Mouse (Mus musculus) midbrain, embryonic 14.5 days (tissue): ENCODE measurements around the gene Pin4. TPM values are rescaled to one million over a fixed set of nuclear protein-coding genes. Genes with fewer than 3 reads are reported as not detected.

ENCODE experiments used
- ATAC-seq: fragments of 200-750 bp; cut with Nextera tagmentation; 2 replicates; pipeline ENCODE4 v1.8.0; 2017; ENCODE audit warnings: moderate number of reproducible peaks, moderate library complexity; ENCODE audit not compliant: low FRiP score, low TSS enrichment
- DNase-seq: peaks from one replicate; pipeline ENCODE4 v3.0.0-alpha.2; 2015
- H3K27ac ChIP-seq: fragments of 300-500 bp; sonication (generic); replicated peaks from 2 replicates; pipeline ENCODE4 v1.5.1; 2014; ENCODE audit warnings: mild to moderate bottlenecking, low read depth, low read length, moderate library complexity
- H3K27me3 ChIP-seq: fragments of 300-500 bp; sonication (generic); 2 replicates; pipeline ENCODE4 v1.6.1; 2014; ENCODE audit warnings: low read length, control low read depth, mixed read lengths; ENCODE audit not compliant: control insufficient read depth, insufficient read depth
- H3K36me3 ChIP-seq: fragments of 300-500 bp; sonication (generic); 2 replicates; pipeline ENCODE4 v1.6.1; 2014; ENCODE audit warnings: low read length, control low read depth; ENCODE audit not compliant: control insufficient read depth, insufficient read depth
- H3K4me1 ChIP-seq: fragments of 300-500 bp; sonication (generic); 2 replicates; pipeline ENCODE4 v1.6.1; 2014; ENCODE audit warnings: mild to moderate bottlenecking, antibody characterized with exemption, low read length, control low read depth; ENCODE audit not compliant: control insufficient read depth, insufficient read depth
- H3K4me2 ChIP-seq: fragments of 300-500 bp; sonication (generic); 2 replicates; pipeline ENCODE4 v1.6.1; 2014; ENCODE audit warnings: mild to moderate bottlenecking, low read length, moderate library complexity
- H3K4me3 ChIP-seq: fragments of 300-500 bp; sonication (generic); replicated peaks from 2 replicates; pipeline ENCODE4 v1.5.1; 2014; ENCODE audit warnings: low read depth, low read length
- H3K9ac ChIP-seq: fragments of 300-500 bp; sonication (generic); replicated peaks from 2 replicates; pipeline ENCODE4 v1.6.1; 2014; ENCODE audit warnings: mild to moderate bottlenecking, low read length, moderate library complexity
- H3K9me3 ChIP-seq: fragments of 300-500 bp; sonication (generic); 2 replicates; pipeline ENCODE4 v1.6.1; 2016; ENCODE audit warnings: low read length, control low read depth, mixed read lengths; ENCODE audit not compliant: control insufficient read depth
- WGBS: fragments of 180-500 bp; shearing (Covaris S2); extraction: QIAGEN DNeasy Blood & Tissue Kit; methylation state at CpG from one replicate; pipeline ENCODE4 v1.1.7; 2014; 5-methylcytosine and 5-hydroxymethylcytosine counted together
- polyA plus RNA-seq: library from polyadenylated mRNA; unstranded; fragments of >200 nt; fragmentation: Nextera tagmentation; extraction: Ambion mirVana; gene quantifications from 2 replicates; pipeline ENCODE4 v1.2.1, GENCODE M21; 2014

Gene Pin4
- polyA plus RNA-seq, 1 experiment from 2014 or later, result 60.6 TPM

- ATAC-seq, result no peak
These were observed 3.6 kb upstream of the Pin4 start for GRCm38 (mm10) chrX:102115676-102116075.

GRCm38 (mm10) chrX:102121321-102121720 lies 2.1 kb downstream of the Pin4 start:
- Histone ChIP-seq H3K9me3 (no peaks in the 10 kb centered on the region), H3K27me3 (no peaks in the 10 kb centered on the region), H3K4me3 (no peak overlapping the region), H3K27ac (no peak overlapping the region), H3K4me2 (no peak overlapping the region), H3K9ac (no peak overlapping the region), H3K4me1 (no peaks in the 10 kb centered on the region; the same call in 1 of the 2 replicates), H3K36me3 (peaks cover 8% of the 10 kb centered on the region; the same call in 1 of the 2 replicates)
- no peak for DNase-seq
- no peak for ATAC-seq
- WGBS, result 84% methylated on average over 2 of the region's 2 CpGs

More at GRCm38 (mm10) chrX:102115676-102116075, 3.6 kb upstream of the Pin4 start:
- Histone ChIP-seq H3K36me3 (no peaks in the 10 kb centered on the region), H3K27me3 (no peaks in the 10 kb centered on the region; the same call in 1 of the 2 replicates), H3K9ac (no peak overlapping the region), H3K27ac (peak overlapping the region; percentile 81), H3K9me3 (no peaks in the 10 kb centered on the region), H3K4me1 (no peaks in the 10 kb centered on the region; the same call in 1 of the 2 replicates), H3K4me2 (no peak overlapping the region), H3K4me3 (no peak overlapping the region)
- DNase-seq, result peak; percentile 39
- WGBS, result 36% methylated on average over 4 of the region's 4 CpGs

DNA sequence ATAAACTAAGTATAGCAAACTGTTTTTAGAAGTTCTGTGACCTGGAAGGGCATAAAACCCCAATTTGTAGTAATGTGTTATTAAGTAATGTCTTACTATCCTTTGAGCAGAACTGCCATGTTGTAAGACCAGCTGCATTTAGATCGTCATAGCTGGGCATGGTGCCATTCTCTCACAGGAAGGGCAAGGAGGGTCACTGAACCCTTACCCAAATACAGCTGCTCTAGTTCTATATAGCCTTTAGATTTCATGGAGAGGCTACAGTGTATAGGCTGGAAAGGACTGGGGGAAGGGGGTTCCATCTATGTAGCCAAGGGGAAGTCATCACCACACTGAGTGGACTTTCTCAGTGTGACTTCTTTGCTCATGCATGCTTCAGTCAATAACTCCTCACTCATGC lies 21.9 kb downstream of the Pin4 start:
- no peak for DNase-seq
- no peak for ATAC-seq
- Histone ChIP-seq H3K9me3 (no peaks in the 10 kb centered on the region), H3K4me2 (no peak overlapping the region), H3K9ac (no peak overlapping the region), H3K27me3 (no peaks in the 10 kb centered on the region), H3K36me3 (no peaks in the 10 kb centered on the region), H3K4me3 (no peak overlapping the region), H3K27ac (no peak overlapping the region), H3K4me1 (no peaks in the 10 kb centered on the region)
- 92% methylated on average over 1 of the region's 1 CpGs for WGBS

DNA sequence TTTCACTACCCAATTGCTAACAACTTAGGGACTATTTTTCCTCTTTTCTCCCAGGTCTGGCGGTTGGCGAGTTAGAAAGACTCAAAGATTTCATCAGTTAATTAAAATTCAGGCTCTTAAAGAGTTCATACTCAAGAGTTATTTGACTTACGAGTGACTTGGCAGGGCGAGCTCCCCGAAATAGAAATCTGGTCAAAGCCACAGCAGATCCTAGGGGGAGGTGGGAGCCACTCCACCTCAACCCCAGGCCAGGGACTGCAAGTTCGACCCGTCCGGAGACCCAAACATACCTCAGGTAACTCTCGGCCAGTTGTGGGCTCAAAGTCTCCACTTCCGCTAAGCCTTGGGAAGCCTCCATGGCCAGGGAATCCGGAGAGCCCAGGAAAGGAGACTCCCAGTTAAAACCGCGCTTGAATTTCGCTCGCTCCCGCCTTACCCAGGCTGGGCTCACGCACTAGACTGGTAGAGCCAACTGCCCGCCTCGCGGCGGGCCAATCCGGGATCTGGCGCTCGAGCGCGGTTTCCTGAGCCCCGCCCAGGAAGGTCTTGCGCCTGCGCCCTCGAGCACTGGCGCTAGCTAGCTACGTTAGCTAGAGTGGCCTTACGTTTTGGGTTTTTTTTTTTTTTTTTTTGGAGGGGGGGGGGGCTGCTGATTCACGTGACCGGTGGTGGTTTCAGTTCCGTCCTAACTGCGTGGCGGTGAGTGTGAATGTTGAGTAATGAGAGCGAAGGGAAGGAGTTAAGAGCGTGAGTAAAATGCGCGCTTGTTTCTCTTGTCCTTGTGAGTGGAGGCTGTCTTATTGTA lies 37.6 kb downstream of the Pin4 start, which contains the start of gene Ercc6l:
Ercc6l (minus strand) TSS at position 474 of the 805 bp plus-strand sequence.
- peak within 1 kb of the TSS; percentile 57 for H3K4me2 ChIP-seq
- peak within 1 kb of the TSS; percentile 71 for H3K27ac ChIP-seq
- 17% methylated on average over 42 of the region's 42 CpGs for whole genome bisulfite sequencing
- H3K27me3 ChIP-seq, result no peaks in the 10 kb centered on the region
- H3K36me3 ChIP-seq, result no peaks in the 10 kb centered on the region
- no peaks in the 10 kb centered on the region for H3K9me3 ChIP-seq
- DNase-seq (peak; percentile 96), ATAC-seq (peak; percentile 99)
- peak within 1 kb of the TSS; percentile 40 for H3K4me3 ChIP-seq
- no peaks in the 10 kb centered on the region for H3K4me1 ChIP-seq
- peak within 1 kb of the TSS; percentile 43; the same call in 1 of the 2 replicates for H3K9ac ChIP-seq

DNA sequence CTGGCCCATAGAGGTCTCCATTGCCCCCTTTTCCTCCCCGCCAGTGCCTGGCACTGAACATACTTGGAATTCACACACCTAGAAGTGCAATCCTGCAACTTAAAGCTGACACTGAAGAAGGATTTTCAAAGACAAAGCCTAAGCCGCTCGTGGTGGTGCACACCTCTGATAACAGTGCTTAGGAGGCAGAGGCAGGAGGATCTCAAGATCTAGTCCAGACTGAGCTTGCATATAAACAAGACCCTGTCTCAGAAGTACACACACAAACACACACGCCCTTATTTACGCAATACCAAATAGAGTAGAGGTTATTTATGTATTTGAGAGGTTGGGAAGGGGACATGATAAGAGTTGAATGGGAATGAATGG lies 38.2 kb downstream of the Pin4 start:
- H3K27me3 ChIP-seq, result no peaks in the 10 kb centered on the region
- no peak overlapping the region; the same call in 1 of the 2 replicates for H3K9ac ChIP-seq
- DNase-seq, result no peak
- H3K27ac ChIP-seq, result peak overlapping the region; percentile 71
- peak overlapping the region; percentile 40 for H3K4me3 ChIP-seq
- H3K4me1 ChIP-seq, result no peaks in the 10 kb centered on the region
- no peak for ATAC-seq
- H3K9me3 ChIP-seq, result no peaks in the 10 kb centered on the region
- 55% methylated on average over 5 of the region's 5 CpGs for WGBS
- H3K4me2 ChIP-seq, result peak overlapping the region; percentile 47
- H3K36me3 ChIP-seq, result no peaks in the 10 kb centered on the region

GRCm38 (mm10) chrX:102159778-102160177 lies 40.5 kb downstream of the Pin4 start:
- Histone ChIP-seq H3K9ac (no peak overlapping the region), H3K36me3 (no peaks in the 10 kb centered on the region), H3K27me3 (no peaks in the 10 kb centered on the region), H3K4me1 (no peaks in the 10 kb centered on the region), H3K4me2 (no peak overlapping the region), H3K9me3 (no peaks in the 10 kb centered on the region), H3K27ac (no peak overlapping the region), H3K4me3 (no peak overlapping the region)
- ATAC-seq (no peak), DNase-seq (peak; percentile 4)
- WGBS, result 32% methylated on average over 2 of the region's 2 CpGs

GRCm38 (mm10) chrX:102160528-102160927 lies 41.3 kb downstream of the Pin4 start:
- ATAC-seq (no peak), DNase-seq (no peak)
- WGBS, result 78% methylated on average over 2 of the region's 2 CpGs
- Histone ChIP-seq H3K9ac (no peak overlapping the region), H3K4me3 (no peak overlapping the region), H3K27ac (no peak overlapping the region), H3K36me3 (no peaks in the 10 kb centered on the region), H3K4me2 (no peak overlapping the region), H3K27me3 (no peaks in the 10 kb centered on the region), H3K9me3 (no peaks in the 10 kb centered on the region), H3K4me1 (no peaks in the 10 kb centered on the region)

DNA sequence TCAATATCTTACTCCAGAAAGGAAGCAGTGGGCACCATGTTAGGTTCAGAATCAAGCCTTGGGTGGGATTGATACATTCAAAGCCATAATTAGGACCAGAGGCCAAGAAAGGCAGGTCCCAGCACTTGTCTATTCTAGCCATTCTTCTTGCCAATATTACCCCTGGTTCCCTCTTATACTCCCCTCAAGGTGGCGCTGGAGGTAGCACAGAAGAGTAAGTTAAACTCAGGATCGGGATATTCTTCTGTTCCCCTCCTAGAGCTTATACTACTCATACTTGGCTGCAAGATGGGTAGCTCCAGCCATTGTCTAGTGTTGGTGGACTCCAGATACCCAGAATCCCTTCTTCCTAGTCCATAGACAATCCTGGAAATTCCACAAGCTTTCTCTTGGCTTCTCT lies 43.8 kb downstream of the Pin4 start:
- Histone ChIP-seq H3K9ac (no peak overlapping the region), H3K27me3 (no peaks in the 10 kb centered on the region), H3K27ac (no peak overlapping the region), H3K4me1 (no peaks in the 10 kb centered on the region), H3K9me3 (no peaks in the 10 kb centered on the region), H3K4me3 (no peak overlapping the region), H3K36me3 (no peaks in the 10 kb centered on the region), H3K4me2 (no peak overlapping the region)
- no peak for ATAC-seq
- WGBS, result 34% methylated on average over 2 of the region's 2 CpGs
- no peak for DNase-seq

DNA sequence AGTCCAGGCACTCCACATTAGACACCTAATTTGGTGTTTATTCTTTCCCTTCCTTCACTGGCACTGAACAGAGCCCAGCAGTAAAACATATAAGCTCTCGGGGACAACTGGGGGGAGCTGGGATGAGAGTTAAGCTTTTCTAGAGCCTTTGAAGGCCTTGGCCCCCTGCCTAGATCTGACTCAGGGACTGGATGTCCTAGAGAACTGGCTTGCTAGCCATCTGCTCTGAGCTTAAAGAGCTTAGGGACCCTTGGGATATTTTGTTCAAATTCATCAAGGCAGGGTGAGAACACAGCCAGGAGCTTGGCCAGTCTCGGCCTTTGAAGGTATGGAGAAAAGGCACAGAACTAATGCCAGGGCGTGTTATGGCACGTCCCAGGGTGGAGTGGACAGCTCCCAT lies 44.3 kb downstream of the Pin4 start:
- Histone ChIP-seq H3K36me3 (no peaks in the 10 kb centered on the region), H3K4me1 (no peaks in the 10 kb centered on the region), H3K27ac (no peak overlapping the region), H3K4me2 (no peak overlapping the region), H3K9ac (no peak overlapping the region), H3K9me3 (no peaks in the 10 kb centered on the region), H3K27me3 (no peaks in the 10 kb centered on the region), H3K4me3 (no peak overlapping the region)
- WGBS, result 73% methylated on average over 4 of the region's 4 CpGs
- ATAC-seq, result no peak
- no peak for DNase-seq
